Mouse (Mus musculus) heart, embryonic 16.5 days (tissue): ENCODE results near the gene Mapk8ip1. TPM values are rescaled to one million over a fixed set of nuclear protein-coding genes. Genes with fewer than 3 reads are reported as not detected.

Experiments used
- ATAC-seq: fragments of 200-750 bp; cut with Nextera tagmentation; replicated peaks from 2 replicates; pipeline ENCODE4 v1.8.0; 2017; ENCODE audit warnings: moderate number of reproducible peaks; ENCODE audit not compliant: insufficient read depth, low FRiP score; ENCODE audit errors: extremely low read depth
- H3K27ac ChIP-seq: fragments of 300-500 bp; sonication (generic); 2 replicates; pipeline ENCODE4 v1.5.1; 2014; ENCODE audit warnings: mild to moderate bottlenecking, low read length, control low read depth, moderate library complexity
- H3K27me3 ChIP-seq: fragments of 300-500 bp; sonication (generic); 2 replicates; pipeline ENCODE4 v1.6.1; 2014; ENCODE audit warnings: low read length, mixed read lengths; ENCODE audit not compliant: control insufficient read depth, insufficient read depth
- H3K36me3 ChIP-seq: fragments of 300-500 bp; sonication (generic); 2 replicates; pipeline ENCODE4 v1.6.1; 2014; ENCODE audit not compliant: control insufficient read depth, insufficient read depth
- H3K4me1 ChIP-seq: fragments of 300-500 bp; sonication (generic); 2 replicates; pipeline ENCODE4 v1.6.1; 2014; ENCODE audit warnings: low read length, mixed read lengths; ENCODE audit not compliant: control insufficient read depth, insufficient read depth
- H3K4me2 ChIP-seq: fragments of 300-500 bp; sonication (generic); 2 replicates; pipeline ENCODE4 v1.6.1; 2014; ENCODE audit warnings: low read depth, mild to moderate bottlenecking, control low read depth, low read length
- H3K4me3 ChIP-seq: fragments of 300-500 bp; sonication (generic); 2 replicates; pipeline ENCODE4 v1.5.1; 2014; ENCODE audit warnings: mild to moderate bottlenecking, control low read depth, low read length
- H3K9ac ChIP-seq: fragments of 300-500 bp; sonication (generic); 2 replicates; pipeline ENCODE4 v1.6.1; 2014; ENCODE audit warnings: low read length, control low read depth
- H3K9me3 ChIP-seq: fragments of 300-500 bp; sonication (generic); replicated peaks from 2 replicates; pipeline ENCODE4 v1.6.1; 2016; ENCODE audit warnings: low read length; ENCODE audit not compliant: control insufficient read depth
- microRNA-seq: library from miRNA; unstranded; fragments of <30 nt; microRNA quantifications from one replicate; pipeline ENCODE4, GENCODE M21; 2017
- polyA plus RNA-seq: library from polyadenylated mRNA; unstranded; fragments of >200 nt; fragmentation: Nextera tagmentation; extraction: Ambion mirVana; gene quantifications from 2 replicates; pipeline ENCODE4 v1.2.1, GENCODE M21; 2015

Gene Mapk8ip1
- polyA plus RNA-seq, 1 experiment from 2014 or later: 5.7 TPM

DNA sequence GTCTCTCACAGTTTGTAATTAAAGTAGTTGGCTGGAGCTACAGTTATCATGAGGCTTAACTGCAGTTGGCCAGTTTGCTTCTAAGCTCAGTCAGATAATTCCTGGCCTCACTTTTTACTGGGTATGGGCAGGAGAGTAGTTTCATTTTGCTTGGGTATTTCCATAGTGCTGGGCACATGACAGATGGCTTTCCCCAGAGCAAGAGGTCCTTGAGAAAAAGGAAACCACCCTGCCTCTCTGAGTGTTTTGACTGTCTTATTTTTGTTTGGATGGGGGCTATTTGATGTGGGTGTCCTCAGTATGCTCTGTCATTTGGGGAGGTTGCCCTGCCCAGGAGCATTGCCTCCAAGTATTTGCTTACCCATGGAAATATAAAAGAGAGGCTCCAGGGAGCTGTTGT, 58.6 kb downstream of the Mapk8ip1 start:
- H3K4me1 ChIP-seq: no peaks in the 10 kb centered on the region
- no peak for ATAC-seq
- no peak overlapping the region for H3K9ac ChIP-seq
- H3K27ac ChIP-seq: no peak overlapping the region
- H3K4me2 ChIP-seq: no peak overlapping the region
- H3K27me3 ChIP-seq: no peaks in the 10 kb centered on the region
- H3K36me3 ChIP-seq: peaks cover 18% of the 10 kb centered on the region
- no peaks in the 10 kb centered on the region for H3K9me3 ChIP-seq
- H3K4me3 ChIP-seq: no peak overlapping the region

Small RNA genes lying within 50 kb of the gene (microRNA-seq; reads per million reads assigned to microRNA genes)
- gene Mir7000: not detected

Other genes starting within 250 kb of the Mapk8ip1 start
- 20.1 and 20.7 TPM in 2 replicates for gene Pex16, start 26.6 kb downstream of the Mapk8ip1 start, polyA plus RNA-seq
- gene Large2, start 26.4 kb downstream of the Mapk8ip1 start, polyA plus RNA-seq: 1.7 and 2.0 TPM in 2 replicates
- gene 1700029I15Rik, start 18.7 kb downstream of the Mapk8ip1 start, polyA plus RNA-seq: 1.8 and 2.6 TPM in 2 replicates
- gene Cry2, start 32.8 kb upstream of the Mapk8ip1 start, polyA plus RNA-seq: 18.4 and 18.6 TPM in 2 replicates
- gene Slc35c1, start 59.3 kb upstream of the Mapk8ip1 start, polyA plus RNA-seq: 9.9 and 12.9 TPM in 2 replicates
- 2.5 and 2.6 TPM in 2 replicates for gene Chst1, start 198.4 kb upstream of the Mapk8ip1 start, polyA plus RNA-seq